Mouse (Mus musculus) layer of hippocampus, adult 9-10 months (tissue): ENCODE measurements at regions not wholly inside any gene's neighbourhood (a gene's known extent, or its start where the extent isn't known, plus 50 kb on each side); places are given as distances from the start of the nearest gene placed in this dataset.
A peak's percentile ranks its signal among the peaks of the same experiment; 100 is the strongest.

Experiments
- DNase-seq: peaks from one replicate; pipeline ENCODE4 v3.0.0; 2022; ENCODE audit warnings: low spot score

- DNase-seq: no peak
These were observed 458.1 kb upstream of the Slitrk6 start for GRCm38 (mm10) chr14:111212929-111213657.

GRCm38 (mm10) chr14:111226926-111227325 is 448.0 kb upstream of the Slitrk5 start:
- DNase-seq: no peak

GRCm38 (mm10) chr14:111239121-111239520 is 435.8 kb upstream of the Slitrk5 start:
- no peak for DNase-seq

DNA sequence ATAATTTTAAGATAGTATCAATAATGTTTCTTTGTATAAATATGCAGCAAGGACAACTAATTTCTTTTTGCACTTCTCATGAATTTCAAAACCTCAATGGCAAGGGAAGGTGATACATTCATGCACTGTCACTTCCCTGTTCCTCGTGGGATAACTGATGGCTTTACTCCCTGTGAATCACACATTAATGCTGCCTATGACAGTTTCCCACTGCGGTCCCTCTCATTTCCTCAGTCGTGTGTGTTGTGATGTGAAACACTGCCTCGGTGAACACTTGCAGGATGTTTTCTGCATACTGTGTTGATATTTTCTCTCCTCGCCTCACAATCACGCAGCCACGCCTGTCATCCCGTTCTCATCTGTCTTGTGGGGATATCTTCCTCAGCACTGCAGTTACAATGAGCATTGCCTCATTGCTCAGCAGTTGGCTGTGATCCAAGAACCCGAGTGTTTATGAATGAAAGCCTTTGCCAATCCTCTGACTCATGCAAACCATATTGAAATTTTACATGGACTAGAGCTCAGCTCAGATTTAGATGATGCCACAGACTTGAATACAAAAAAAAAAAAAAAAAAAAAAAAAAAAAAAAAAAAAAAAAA is 425.4 kb upstream of the Slitrk5 start:
- peak; percentile 71 for DNase-seq

- no peak for DNase-seq
These were observed 421.7 kb upstream of the Slitrk5 start for GRCm38 (mm10) chr14:111253190-111253589.

DNA sequence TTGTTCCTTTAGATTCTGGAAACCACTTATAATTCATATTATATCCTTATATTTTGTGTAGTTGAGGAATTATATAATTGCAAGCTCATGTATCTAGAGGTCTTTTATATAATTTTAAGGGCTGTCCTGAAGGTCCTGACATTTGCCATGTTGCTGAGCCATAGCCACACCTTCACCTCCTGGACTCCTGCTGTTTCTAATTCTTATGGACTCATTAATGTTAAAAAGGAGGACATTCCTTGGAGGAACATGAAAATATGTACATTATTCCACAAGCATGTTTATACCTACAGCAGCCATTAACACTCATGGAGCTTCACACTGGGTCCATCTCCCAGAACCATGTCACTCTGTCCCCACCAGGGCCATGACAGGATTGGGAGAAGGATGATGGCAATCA is 413.2 kb upstream of the Slitrk5 start:
- DNase-seq: no peak

- no peak for DNase-seq
These were observed 404.7 kb upstream of the Slitrk5 start for GRCm38 (mm10) chr14:111270239-111270638.

DNA sequence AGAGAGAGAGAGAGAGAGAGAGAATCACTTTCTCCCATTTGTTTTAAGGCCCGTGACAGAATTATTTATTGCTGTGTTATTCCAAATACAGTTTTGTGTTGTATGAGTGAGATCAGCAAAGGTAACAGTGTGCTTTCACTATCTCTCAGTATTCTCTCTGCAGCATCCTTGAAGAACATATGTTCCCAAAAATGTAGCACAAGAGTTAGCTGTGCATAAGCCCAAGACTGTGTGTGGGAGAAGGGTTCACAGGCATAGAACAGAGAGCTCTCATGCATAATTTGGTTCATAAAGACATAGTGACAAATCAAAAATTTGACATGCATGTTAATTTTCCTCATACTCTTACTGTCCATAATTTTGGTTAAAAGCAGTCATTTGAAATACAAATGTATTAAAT is 393.5 kb upstream of the Slitrk5 start:
- no peak for DNase-seq

DNA sequence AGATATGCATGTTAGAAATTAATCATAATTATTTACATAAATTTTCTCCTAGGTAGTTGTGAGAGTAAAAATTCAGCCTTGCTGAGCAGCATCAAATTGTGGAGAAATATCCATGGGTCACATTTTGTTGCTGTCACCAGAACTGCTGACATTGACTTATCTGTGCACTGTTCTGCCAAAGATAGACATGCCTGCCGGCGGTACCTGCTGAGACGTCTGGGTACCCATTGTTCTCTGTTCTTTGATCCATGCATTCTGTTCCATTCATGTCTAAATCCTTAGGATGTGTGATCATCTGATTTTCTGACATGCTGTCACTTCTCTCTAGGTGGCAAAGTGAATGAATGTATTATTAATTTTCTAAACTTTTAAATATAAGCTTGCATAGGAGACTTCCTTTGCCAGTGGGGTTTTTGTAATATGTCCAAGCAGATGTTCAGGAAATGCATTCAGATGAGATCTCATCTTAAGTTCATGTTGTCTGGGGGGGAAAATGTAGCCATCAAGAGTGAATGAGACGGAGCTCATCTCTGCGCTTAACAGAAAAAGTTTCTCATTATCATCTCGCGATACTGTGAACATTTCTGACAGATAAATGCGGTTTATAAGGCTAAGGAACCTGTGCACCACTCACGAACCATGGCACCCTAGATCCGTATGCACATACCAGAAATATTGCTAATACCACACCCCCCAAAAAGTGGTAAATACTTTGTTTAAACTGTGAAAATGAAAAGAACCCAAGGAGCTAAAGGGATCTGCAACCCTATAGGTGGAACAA is 391.0 kb upstream of the Slitrk5 start:
- DNase-seq: no peak

- no peak for DNase-seq
These were observed 388.9 kb upstream of the Slitrk5 start for GRCm38 (mm10) chr14:111285981-111286380.

- DNase-seq: no peak
These were observed 379.4 kb upstream of the Slitrk5 start for GRCm38 (mm10) chr14:111295521-111295920.

GRCm38 (mm10) chr14:111297796-111298195 is 377.1 kb upstream of the Slitrk5 start:
- no peak for DNase-seq

DNA sequence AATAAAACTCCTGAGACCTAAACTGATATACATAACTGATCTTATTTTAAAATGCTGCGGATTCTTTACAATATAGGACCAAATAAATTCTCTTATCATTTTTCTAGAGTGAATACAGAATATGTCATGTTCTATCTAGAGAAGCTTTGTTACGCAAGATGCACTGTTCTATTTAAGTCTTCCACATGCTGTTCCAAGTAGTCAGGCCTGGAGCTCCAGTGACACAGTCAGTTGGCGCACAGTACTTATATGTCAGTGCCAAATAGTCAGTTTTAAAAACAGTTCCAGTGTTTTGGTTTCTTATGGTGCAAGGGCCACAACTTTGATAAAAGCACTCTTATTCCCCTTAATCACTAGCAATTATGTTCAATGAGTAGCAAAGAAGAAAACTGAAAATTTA is 344.3 kb upstream of the Slitrk5 start:
- no peak for DNase-seq

DNA sequence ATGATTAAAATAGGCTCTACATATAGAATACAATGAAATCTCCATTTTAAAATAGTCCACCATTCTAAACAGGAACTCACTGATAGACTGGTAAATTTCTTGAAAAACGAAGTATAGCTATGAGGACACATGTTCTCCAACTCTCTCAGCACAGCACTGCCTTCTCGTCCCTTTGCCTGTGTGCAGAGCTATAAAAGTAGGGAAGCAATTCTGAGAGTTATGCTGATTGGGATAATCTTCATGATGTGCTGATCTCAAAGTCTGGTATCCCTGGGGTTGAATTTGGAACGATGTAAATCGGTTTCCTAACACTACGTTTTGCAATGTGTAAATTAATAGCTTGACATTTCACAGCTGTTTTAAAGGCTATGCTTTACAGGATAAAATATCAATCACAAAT is 321.4 kb upstream of the Slitrk5 start:
- DNase-seq: no peak

GRCm38 (mm10) chr14:111396803-111397202 is 278.1 kb upstream of the Slitrk5 start:
- no peak for DNase-seq

GRCm38 (mm10) chr14:111400809-111401208 is 274.1 kb upstream of the Slitrk5 start:
- no peak for DNase-seq

DNA sequence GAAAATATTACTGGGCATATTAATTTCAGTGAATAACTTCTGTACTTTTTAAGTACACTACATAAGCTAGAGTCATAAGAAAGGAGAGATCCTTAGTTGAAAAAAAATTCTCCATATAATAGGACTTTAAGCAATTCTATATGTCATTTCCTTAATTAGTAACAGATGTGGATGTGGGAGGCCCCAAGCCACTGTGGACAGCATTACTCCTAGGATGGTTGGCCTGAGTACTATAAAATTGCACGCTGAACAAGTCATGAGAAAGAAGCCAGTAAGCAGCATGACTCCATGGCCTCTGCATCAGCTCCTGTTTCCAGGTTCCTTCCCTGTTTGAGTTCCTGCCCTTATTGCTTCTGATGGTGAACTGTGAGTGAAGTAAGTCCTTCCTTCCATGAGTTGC is 272.4 kb upstream of the Slitrk5 start:
- DNase-seq: no peak

- no peak for DNase-seq
These were observed 271.3 kb upstream of the Slitrk5 start for GRCm38 (mm10) chr14:111403555-111403954.

- DNase-seq: no peak
These were observed 261.4 kb upstream of the Slitrk5 start for GRCm38 (mm10) chr14:111413543-111413942.

- no peak for DNase-seq
These were observed 256.4 kb upstream of the Slitrk5 start for GRCm38 (mm10) chr14:111418531-111418930.

- DNase-seq: no peak
These were observed 245.6 kb upstream of the Slitrk5 start for GRCm38 (mm10) chr14:111429101-111429857.
